Mouse (Mus musculus): ENCODE measurements at regions not wholly inside any gene's neighbourhood (a gene's known extent, or its start where the extent isn't known, plus 50 kb on each side); places are given as distances from the start of the nearest gene placed in this dataset.

DNA sequence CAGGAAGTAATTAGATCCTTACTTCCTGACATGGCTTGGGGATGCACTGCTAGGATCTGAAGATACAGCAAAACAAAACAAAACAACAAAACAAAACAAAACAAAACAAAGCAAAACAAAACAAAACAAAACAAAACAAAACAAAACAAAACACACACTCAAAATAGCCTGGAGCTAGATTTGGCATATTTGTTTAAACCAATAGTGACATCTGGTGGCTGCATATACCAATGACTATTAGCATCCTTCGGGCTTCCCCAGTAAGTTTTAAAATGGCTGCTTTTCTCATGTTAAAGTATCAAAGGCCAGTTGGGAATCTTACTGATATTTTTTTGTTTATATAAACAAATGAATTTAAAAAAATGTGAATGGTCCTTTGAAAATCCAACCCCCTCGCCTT, 52.9 kb upstream of the Ica1 start:
- ATAC-seq (replicated peaks; ENCODE audit: low read depth, poor library complexity, severe bottlenecking), result peak; percentile 96

DNA sequence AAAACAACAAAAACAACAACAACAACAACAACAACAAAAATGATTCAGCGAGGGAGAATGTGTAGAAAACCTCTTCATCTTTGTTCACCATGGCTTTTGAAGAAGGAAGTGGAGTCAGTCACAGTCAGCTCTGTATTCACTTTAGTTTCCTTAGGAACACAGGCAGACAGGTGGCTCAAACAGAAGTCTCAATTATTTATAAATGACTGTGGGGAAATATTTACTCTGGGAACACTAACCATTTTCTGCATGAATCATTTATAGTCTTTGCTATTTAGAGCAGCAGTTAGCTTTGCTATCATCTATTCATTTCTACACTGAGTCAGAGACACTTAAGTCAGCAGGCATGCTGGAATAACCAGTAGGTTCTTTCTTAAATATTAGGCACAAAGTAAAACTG, 54.6 kb upstream of the Ica1 start:
- no peak for ATAC-seq (replicated peaks; ENCODE audit: low read depth, poor library complexity, severe bottlenecking)

DNA sequence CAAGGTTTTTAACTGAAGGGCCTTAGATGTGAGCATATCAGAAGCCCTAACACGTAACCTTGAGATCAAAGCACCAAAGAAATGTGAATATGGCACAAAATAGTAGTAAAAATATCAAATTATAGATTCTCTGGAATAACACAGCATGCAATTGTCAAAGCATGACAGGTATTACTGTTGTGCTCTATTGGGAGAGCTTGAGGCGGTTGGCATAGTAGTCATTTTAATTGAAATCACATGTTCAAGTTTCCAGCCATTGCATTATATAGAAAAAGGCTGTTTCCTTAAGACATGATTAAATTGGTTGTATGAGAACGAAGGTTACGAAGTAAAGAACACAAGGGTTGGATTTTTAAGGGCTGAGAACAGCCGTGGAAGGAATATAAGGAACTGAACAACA, 75.4 kb upstream of the Ica1 start:
- no peak for ATAC-seq (replicated peaks; ENCODE audit: low read depth, poor library complexity, severe bottlenecking)

- ATAC-seq (replicated peaks; ENCODE audit: low read depth, poor library complexity, severe bottlenecking), result no peak
Observed at GRCm38 (mm10) chr6:8860581-8860980, 82.3 kb upstream of the Ica1 start.

- no peak for ATAC-seq (replicated peaks; ENCODE audit: low read depth, poor library complexity, severe bottlenecking)
Observed at GRCm38 (mm10) chr6:8863843-8864620, 84.2 kb upstream of the Nxph1 start.

DNA sequence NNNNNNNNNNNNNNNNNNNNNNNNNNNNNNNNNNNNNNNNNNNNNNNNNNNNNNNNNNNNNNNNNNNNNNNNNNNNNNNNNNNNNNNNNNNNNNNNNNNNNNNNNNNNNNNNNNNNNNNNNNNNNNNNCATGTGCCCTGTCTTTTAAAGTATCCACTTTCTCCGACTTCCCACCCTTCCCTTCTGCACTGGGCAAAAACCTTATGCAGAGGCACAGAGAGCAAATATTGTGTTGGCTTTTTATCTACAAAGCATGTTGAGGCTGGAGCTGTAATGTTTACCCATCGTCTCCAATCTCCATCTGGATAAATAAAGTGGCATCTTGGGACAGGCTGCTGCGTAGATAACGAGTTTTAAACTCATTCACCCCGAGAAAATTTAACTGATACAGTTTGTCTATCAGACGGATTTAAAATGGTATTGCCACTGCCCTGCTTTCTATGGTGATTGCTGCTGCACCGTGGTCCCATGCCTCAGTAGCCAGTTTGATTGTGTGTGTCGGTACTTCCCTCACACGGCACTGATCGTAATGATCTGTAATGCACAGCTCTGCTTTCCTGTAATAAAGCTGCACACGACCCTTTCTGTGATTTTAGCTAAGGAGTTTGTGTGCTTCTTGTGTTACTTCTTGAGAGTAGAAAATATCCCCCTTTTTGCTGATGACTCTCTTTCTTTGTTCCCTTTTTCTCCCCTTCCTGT, 70.7 kb upstream of the Nxph1 start:
- no peak for ATAC-seq (replicated peaks; ENCODE audit: low read depth, poor library complexity, severe bottlenecking)

DNA sequence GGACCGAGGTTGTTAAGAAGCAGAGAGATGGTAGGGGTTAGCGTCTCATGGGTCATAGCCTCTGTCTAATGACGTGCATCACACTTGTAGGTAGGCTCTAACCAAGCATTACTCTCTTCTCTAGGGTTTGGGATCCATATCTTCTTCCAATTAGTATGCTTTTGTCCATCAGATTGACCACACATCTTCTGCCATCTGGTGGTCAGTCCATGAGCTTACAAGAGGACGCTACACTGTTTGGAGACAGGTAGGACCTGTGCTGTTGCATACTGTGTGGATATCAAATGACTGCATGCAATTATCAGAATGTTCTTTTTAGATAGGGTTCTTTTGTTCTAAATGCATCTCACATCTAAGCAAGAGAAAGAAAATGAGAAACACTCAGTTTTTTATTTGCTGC, 54.6 kb upstream of the Nxph1 start:
- ATAC-seq (replicated peaks; ENCODE audit: low read depth, poor library complexity, severe bottlenecking), result no peak

GRCm38 (mm10) chr6:8896097-8896496, 52.1 kb upstream of the Nxph1 start:
- no peak for ATAC-seq (replicated peaks; ENCODE audit: low read depth, poor library complexity, severe bottlenecking)

DNA sequence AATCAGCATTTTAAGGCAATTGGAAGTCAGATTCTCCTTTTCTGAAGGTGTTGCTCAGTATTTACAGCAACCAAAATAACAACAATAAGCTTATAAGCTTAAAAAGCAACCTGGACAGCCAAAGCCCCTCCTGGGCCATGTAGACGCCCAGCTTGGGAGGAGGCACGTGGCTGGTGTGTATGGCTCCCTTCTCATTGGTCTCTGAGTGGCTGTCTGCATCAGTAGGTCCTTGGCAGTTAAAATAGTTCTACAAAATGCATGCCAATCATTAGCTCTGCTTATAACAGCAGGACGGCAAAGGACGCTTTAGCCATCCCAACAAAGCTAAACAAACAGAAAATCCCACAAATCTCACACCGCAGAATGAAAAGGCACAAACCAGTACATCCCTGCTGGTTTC, 51.4 kb upstream of the Nxph1 start:
- no peak for ATAC-seq (replicated peaks; ENCODE audit: low read depth, poor library complexity, severe bottlenecking)

DNA sequence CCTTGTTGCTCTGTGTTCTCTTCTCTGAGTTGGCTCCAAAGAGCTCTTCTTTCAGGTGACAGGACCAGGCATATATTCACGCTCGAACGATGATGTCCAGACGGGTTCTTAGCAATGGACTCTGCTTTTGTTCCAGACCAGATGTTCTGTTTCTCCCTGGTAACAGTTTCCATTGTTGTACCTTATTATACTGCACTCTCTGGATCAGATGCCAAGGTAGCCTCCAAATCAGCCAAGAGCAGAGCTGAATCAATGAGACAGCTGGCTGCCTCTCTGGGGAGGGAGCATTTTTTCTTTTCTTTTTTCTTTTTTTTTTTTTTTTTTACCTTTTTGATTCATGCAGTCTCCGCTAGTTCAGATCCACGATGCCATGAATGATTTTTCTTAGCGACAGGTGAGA, 50.9 kb upstream of the Nxph1 start:
- no peak for ATAC-seq (replicated peaks; ENCODE audit: low read depth, poor library complexity, severe bottlenecking)

GRCm38 (mm10) chr6:8898268-8898667, 50.0 kb upstream of the Nxph1 start:
- ATAC-seq (replicated peaks; ENCODE audit: low read depth, poor library complexity, severe bottlenecking), result no peak

All from common myeloid progenitor, adult 5-6 weeks (primary cell).